Mouse (Mus musculus): ENCODE measurements around the gene Ehbp1. TPM values are rescaled to one million over a fixed set of nuclear protein-coding genes. Genes with fewer than 3 reads are reported as not detected.

Gene Ehbp1
- polyA plus RNA-seq, 1 experiment, result 24.8 TPM

DNA sequence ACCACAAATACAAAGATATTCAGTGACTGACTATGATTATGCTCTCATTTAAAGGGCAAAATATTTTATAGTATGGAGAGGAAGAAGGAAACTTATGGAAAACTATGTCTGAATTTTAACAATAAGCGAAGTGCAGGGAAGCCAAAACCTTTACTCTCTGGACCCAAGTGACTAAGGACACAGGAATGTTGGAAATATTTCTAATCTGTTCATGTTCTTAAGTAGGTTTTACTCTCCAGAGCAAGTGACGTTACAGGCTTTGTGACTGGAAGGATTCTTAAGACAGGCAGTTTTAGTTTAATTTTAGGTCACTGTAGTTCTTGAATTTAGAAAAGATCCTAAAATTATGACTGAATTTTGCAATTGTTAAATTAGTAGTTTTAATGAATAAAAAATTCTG, 333.3 kb downstream of the Ehbp1 start:
- H3K4me3 ChIP-seq (replicated peaks; ENCODE audit: insufficient read depth, low read depth, low read length), result no peak overlapping the region
- WGBS, result 94% methylated on average over 2 of the region's 2 CpGs
- no peak overlapping the region for H3K27ac ChIP-seq (ENCODE audit: insufficient read depth, low read length)
- no peaks in the 10 kb centered on the region for H3K4me1 ChIP-seq (ENCODE audit: control insufficient read depth, insufficient read depth, low read length)
- TF ChIP-seq CTCF (IDR thresholded peaks at IDR 0.05; ENCODE audit: borderline replicate concordance, insufficient read depth, low read depth, low read length) (no peak), POLR2A (IDR thresholded peaks at IDR 0.05; ENCODE audit: borderline replicate concordance, insufficient read depth, low read length) (no peak)
- DNase-seq, result no peak
- H3K27me3 ChIP-seq (ENCODE audit: control insufficient read depth, insufficient read depth, low read length), result no peaks in the 10 kb centered on the region; the same call in 1 of the 2 replicates

- no peak for DNase-seq
- 69% methylated on average over 10 of the region's 10 CpGs for WGBS
- no peak overlapping the region for H3K27ac ChIP-seq (ENCODE audit: insufficient read depth, low read length)
- H3K4me1 ChIP-seq (ENCODE audit: control insufficient read depth, insufficient read depth, low read length), result no peaks in the 10 kb centered on the region
- no peak overlapping the region for H3K4me3 ChIP-seq (replicated peaks; ENCODE audit: insufficient read depth, low read depth, low read length)
- H3K27me3 ChIP-seq (ENCODE audit: control insufficient read depth, insufficient read depth, low read length), result peaks cover 4% of the 10 kb centered on the region; the same call in 1 of the 2 replicates
- TF ChIP-seq POLR2A (IDR thresholded peaks at IDR 0.05; ENCODE audit: borderline replicate concordance, insufficient read depth, low read length) (no peak), CTCF (IDR thresholded peaks at IDR 0.05; ENCODE audit: borderline replicate concordance, insufficient read depth, low read depth, low read length) (no peak)
Measured at GRCm38 (mm10) chr11:22008129-22008596, 333.9 kb downstream of the Ehbp1 start.

GRCm38 (mm10) chr11:22007781-22008110, 334.3 kb downstream of the Ehbp1 start:
- H3K27me3 ChIP-seq (ENCODE audit: control insufficient read depth, insufficient read depth, low read length), result peaks cover 5% of the 10 kb centered on the region; the same call in 1 of the 2 replicates
- no peaks in the 10 kb centered on the region for H3K4me1 ChIP-seq (ENCODE audit: control insufficient read depth, insufficient read depth, low read length)
- H3K4me3 ChIP-seq (replicated peaks; ENCODE audit: insufficient read depth, low read depth, low read length), result no peak overlapping the region
- no peak for DNase-seq
- no peak overlapping the region for H3K27ac ChIP-seq (ENCODE audit: insufficient read depth, low read length)
- 59% methylated on average over 6 of the region's 6 CpGs for WGBS
- no peak for TF ChIP-seq POLR2A (IDR thresholded peaks at IDR 0.05; ENCODE audit: borderline replicate concordance, insufficient read depth, low read length)

DNA sequence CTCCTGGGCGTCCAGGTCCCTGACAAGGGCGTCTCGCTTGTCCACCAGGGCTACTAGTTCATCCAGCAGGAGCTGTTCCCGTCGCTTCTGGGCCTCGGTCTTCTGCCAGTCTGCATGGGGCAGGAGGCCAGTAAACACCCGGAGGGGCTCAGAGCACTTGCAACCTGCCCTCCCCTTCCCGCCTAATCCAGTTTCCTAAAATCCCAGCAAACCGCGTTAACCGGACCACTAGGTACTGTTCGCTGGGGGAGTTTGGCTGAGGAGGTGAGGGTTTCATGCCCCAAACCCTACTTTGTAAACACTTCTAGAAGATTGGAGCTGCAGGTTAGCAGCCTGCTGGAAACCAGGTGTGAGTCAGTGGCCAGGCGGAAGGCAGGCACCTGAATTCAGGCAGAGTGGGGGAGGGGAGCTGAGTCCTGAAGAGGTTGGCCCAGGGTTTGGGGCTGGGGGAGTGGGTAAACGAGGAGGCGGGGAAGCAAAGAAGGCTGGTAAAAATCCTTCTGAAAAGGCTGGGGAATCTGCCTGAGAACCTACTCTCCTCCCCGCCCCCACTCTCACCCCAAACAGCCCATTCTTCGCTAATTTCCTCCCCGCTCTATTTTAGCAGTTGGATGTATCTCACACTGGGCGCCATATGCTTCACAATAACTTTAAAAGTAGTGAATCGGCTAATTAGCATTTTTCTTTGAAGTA, 334.9 kb downstream of the Ehbp1 start:
- Histone ChIP-seq H3K27ac (ENCODE audit: insufficient read depth, low read length) (no peak overlapping the region), H3K4me1 (ENCODE audit: control insufficient read depth, insufficient read depth, low read length) (no peaks in the 10 kb centered on the region), H3K27me3 (ENCODE audit: control insufficient read depth, insufficient read depth, low read length) (peaks cover 5% of the 10 kb centered on the region; the same call in 1 of the 2 replicates), H3K4me3 (replicated peaks; ENCODE audit: insufficient read depth, low read depth, low read length) (no peak overlapping the region)
- TF ChIP-seq POLR2A (IDR thresholded peaks at IDR 0.05; ENCODE audit: borderline replicate concordance, insufficient read depth, low read length), result no peak
- no peak for TF ChIP-seq CTCF (IDR thresholded peaks at IDR 0.05; ENCODE audit: borderline replicate concordance, insufficient read depth, low read depth, low read length)
- 61% methylated on average over 20 of the region's 20 CpGs for WGBS
- peak in 1 of 2 experiments; percentile 16 for DNase-seq

- Histone ChIP-seq H3K27me3 (ENCODE audit: control insufficient read depth, insufficient read depth, low read length) (peaks cover 9% of the 10 kb centered on the region; the same call in 1 of the 2 replicates), H3K27ac (ENCODE audit: insufficient read depth, low read length) (no peak overlapping the region), H3K4me3 (replicated peaks; ENCODE audit: insufficient read depth, low read depth, low read length) (no peak overlapping the region), H3K4me1 (ENCODE audit: control insufficient read depth, insufficient read depth, low read length) (no peaks in the 10 kb centered on the region)
- TF ChIP-seq CTCF (IDR thresholded peaks at IDR 0.05; ENCODE audit: borderline replicate concordance, insufficient read depth, low read depth, low read length) (no peak), POLR2A (IDR thresholded peaks at IDR 0.05; ENCODE audit: borderline replicate concordance, insufficient read depth, low read length) (no peak)
- 90% methylated on average over 12 of the region's 12 CpGs for WGBS
- no peak for DNase-seq
Measured at GRCm38 (mm10) chr11:22006471-22007087, 335.5 kb downstream of the Ehbp1 start.

GRCm38 (mm10) chr11:22005281-22005870, 336.7 kb downstream of the Ehbp1 start:
- Histone ChIP-seq H3K4me1 (ENCODE audit: control insufficient read depth, insufficient read depth, low read length) (no peaks in the 10 kb centered on the region), H3K27ac (ENCODE audit: insufficient read depth, low read length) (no peak overlapping the region), H3K4me3 (replicated peaks; ENCODE audit: insufficient read depth, low read depth, low read length) (no peak overlapping the region), H3K27me3 (ENCODE audit: control insufficient read depth, insufficient read depth, low read length) (peaks cover 15% of the 10 kb centered on the region; the same call in 1 of the 2 replicates)
- WGBS, result 95% methylated on average over 9 of the region's 9 CpGs
- no peak for TF ChIP-seq CTCF (IDR thresholded peaks at IDR 0.05; ENCODE audit: borderline replicate concordance, insufficient read depth, low read depth, low read length)
- no peak for TF ChIP-seq POLR2A (IDR thresholded peaks at IDR 0.05; ENCODE audit: borderline replicate concordance, insufficient read depth, low read length)
- no peak for DNase-seq

DNA sequence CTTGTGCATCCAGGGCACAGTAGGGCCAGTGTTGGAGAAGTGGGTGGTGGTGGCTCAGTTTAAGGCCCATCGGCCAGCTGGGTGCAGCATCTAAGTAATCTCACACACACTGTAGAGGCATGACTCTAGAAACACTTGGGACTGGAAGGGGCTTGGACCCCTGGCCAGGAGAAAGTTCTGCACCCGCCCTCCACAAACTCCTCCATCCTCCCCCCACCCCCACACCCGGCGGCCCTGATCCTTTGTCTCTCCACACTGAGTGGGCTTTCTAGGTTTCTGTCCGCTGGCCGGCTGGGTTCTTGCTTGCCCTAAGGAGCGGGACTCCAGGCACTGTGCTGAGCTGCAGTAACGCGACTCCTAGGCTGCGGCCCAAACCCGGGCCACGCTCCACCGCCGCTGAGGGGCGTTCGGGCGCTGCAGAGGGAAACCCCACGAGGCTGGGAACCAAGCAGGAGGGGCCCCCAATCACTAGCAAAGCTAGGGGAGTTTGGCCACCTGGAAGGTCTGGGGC, 337.7 kb downstream of the Ehbp1 start:
- 41% methylated on average over 18 of the region's 18 CpGs for WGBS
- no peak for TF ChIP-seq CTCF (IDR thresholded peaks at IDR 0.05; ENCODE audit: borderline replicate concordance, insufficient read depth, low read depth, low read length)
- TF ChIP-seq POLR2A (IDR thresholded peaks at IDR 0.05; ENCODE audit: borderline replicate concordance, insufficient read depth, low read length), result no peak
- Histone ChIP-seq H3K4me1 (ENCODE audit: control insufficient read depth, insufficient read depth, low read length) (no peaks in the 10 kb centered on the region), H3K27me3 (ENCODE audit: control insufficient read depth, insufficient read depth, low read length) (peaks cover 15% of the 10 kb centered on the region; the same call in 1 of the 2 replicates), H3K4me3 (replicated peaks; ENCODE audit: insufficient read depth, low read depth, low read length) (no peak overlapping the region), H3K27ac (ENCODE audit: insufficient read depth, low read length) (no peak overlapping the region)
- peak in 1 of 2 experiments; percentile 18 for DNase-seq
